Mouse (Mus musculus): ENCODE data around the gene Ube3b. TPM values are rescaled to one million over a fixed set of nuclear protein-coding genes. Genes with fewer than 3 reads are reported as not detected.
A peak's percentile ranks its signal among the peaks of the same experiment; 100 is the strongest.

Ube3b gene
- polyA plus RNA-seq, 1 experiment from 2014 or later: 19.4 TPM

DNA sequence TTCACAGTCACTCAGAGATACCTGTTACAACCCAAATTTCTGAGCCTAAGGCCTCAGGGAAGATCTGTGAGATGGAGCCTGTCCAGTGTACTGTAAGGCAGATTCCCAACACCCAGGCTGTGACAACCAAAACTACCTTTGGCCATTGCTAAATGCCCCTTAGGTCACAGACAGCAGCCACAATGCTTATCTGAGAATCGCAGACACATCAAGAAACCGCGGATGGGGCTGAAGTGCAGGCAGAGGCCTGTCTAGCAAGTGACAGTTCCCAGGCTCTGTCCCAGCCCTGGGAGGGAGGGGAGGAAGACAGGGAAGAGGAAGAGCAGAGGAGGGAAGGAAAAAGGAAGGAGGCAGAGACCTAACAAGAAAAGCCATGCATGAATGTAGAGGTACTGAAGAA lies 9.1 kb upstream of the Ube3b start:
- peak overlapping the region; percentile 36; the same call in 1 of the 2 replicates for H3K9ac ChIP-seq (ENCODE audit: low read length)
- H3K27ac ChIP-seq (replicated peaks): peak overlapping the region; percentile 95
- H3K27me3 ChIP-seq (ENCODE audit: control insufficient read depth, insufficient read depth, low read length): no peaks in the 10 kb centered on the region
- no peak for ATAC-seq (ENCODE audit: low FRiP score, low TSS enrichment)
- TF ChIP-seq CTCF (IDR thresholded peaks at IDR 0.05; ENCODE audit: low read depth): no peak
- no peak for TF ChIP-seq EP300 (optimal IDR thresholded peaks at IDR 0.05)
- no peak for DNase-seq (ENCODE audit: low spot score)
- no peak overlapping the region for H3K4me3 ChIP-seq (ENCODE audit: low read depth, low read length)
- peak overlapping the region; percentile 32 for H3K4me2 ChIP-seq (replicated peaks; ENCODE audit: low read depth)
- H3K36me3 ChIP-seq (ENCODE audit: control insufficient read depth, insufficient read depth, low read length): peaks cover 32% of the 10 kb centered on the region
- H3K4me1 ChIP-seq (replicated peaks; ENCODE audit: control insufficient read depth, insufficient read depth): peaks cover 37% of the 10 kb centered on the region
- 34% methylated on average over 3 of the region's 3 CpGs for WGBS
- no peaks in the 10 kb centered on the region for H3K9me3 ChIP-seq (ENCODE audit: control insufficient read depth, low read length)

DNA sequence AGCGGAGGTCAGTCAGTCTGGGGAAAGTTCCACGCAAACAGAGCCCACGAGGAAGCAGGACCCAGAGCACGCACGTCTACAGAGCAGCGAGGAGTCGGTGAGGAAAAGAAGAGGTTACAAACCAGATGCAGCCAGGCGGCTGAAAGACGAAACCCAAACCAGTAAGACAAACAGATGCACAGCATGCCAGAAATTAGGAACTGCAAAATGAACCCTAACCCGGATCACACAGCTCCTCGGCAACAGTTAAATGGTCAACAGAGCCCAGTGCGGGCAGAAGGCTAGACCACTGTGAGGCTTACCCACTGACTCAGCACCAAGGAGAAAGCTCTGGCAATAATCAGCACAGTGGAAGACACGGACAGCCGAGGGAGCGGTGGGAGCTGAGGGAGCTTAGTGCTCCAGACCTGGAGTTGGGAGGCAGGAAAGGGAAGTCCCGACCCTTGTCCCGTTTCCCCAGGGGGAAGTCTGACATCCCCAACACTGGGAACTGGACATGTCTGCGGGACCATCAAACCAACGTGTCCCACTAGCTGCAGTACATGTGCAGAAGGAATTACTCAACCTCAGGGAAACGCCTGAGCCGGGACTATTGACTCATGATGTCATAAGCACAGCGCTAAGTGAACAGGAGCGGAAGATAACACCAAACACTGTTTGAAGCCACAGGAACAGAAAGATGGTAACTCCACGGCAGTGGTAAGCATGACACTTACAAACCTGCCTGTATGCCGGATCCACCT lies 8.5 kb upstream of the Ube3b start:
- H3K4me3 ChIP-seq (ENCODE audit: low read depth, low read length): no peak overlapping the region
- peaks cover 37% of the 10 kb centered on the region for H3K4me1 ChIP-seq (replicated peaks; ENCODE audit: control insufficient read depth, insufficient read depth)
- peak overlapping the region; percentile 32; the same call in 1 of the 2 replicates for H3K4me2 ChIP-seq (replicated peaks; ENCODE audit: low read depth)
- H3K36me3 ChIP-seq (ENCODE audit: control insufficient read depth, insufficient read depth, low read length): peaks cover 28% of the 10 kb centered on the region
- 0 out of 2 replicates have a peak overlapping the region, but pooled peaks have one; percentile 36 for H3K9ac ChIP-seq (ENCODE audit: low read length)
- WGBS: 40% methylated on average over 25 of the region's 25 CpGs
- peak; percentile 61 for TF ChIP-seq EP300 (optimal IDR thresholded peaks at IDR 0.05)
- no peak for TF ChIP-seq CTCF (IDR thresholded peaks at IDR 0.05; ENCODE audit: low read depth)
- ATAC-seq (ENCODE audit: low FRiP score, low TSS enrichment) (peak; percentile 38), DNase-seq (ENCODE audit: low spot score) (peak; percentile 59)
- no peaks in the 10 kb centered on the region for H3K27me3 ChIP-seq (ENCODE audit: control insufficient read depth, insufficient read depth, low read length)
- H3K27ac ChIP-seq (replicated peaks): peak overlapping the region; percentile 95
- H3K9me3 ChIP-seq (ENCODE audit: control insufficient read depth, low read length): no peaks in the 10 kb centered on the region

DNA sequence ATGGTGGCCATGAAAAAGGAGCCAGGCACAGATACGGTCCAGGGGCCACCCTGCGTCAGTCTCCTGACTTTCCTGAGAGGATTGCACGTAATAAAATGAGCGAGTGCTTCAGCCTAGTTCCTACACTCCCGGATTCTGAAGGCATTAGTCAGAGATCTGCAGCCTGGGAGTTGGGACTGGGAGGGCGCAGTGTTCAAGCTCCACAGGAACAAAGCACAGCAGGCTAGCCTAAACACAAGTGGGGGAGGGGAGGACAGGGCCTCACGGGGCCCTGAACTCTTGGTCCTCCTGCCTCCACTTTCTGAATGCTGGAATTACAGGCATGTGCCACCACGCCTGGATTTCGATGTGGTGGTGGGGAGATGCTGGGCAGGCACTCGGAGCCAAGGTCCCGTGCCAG lies 7.8 kb upstream of the Ube3b start:
- peaks cover 39% of the 10 kb centered on the region for H3K4me1 ChIP-seq (replicated peaks; ENCODE audit: control insufficient read depth, insufficient read depth)
- peak overlapping the region; percentile 36; the same call in 1 of the 2 replicates for H3K9ac ChIP-seq (ENCODE audit: low read length)
- peak; percentile 53 for ATAC-seq (ENCODE audit: low FRiP score, low TSS enrichment)
- peak overlapping the region; percentile 95 for H3K27ac ChIP-seq (replicated peaks)
- TF ChIP-seq EP300 (optimal IDR thresholded peaks at IDR 0.05) (no peak), CTCF (IDR thresholded peaks at IDR 0.05; ENCODE audit: low read depth) (no peak)
- no peaks in the 10 kb centered on the region for H3K9me3 ChIP-seq (ENCODE audit: control insufficient read depth, low read length)
- no peak overlapping the region for H3K4me3 ChIP-seq (ENCODE audit: low read depth, low read length)
- no peaks in the 10 kb centered on the region for H3K27me3 ChIP-seq (ENCODE audit: control insufficient read depth, insufficient read depth, low read length)
- 21% methylated on average over 11 of the region's 11 CpGs for WGBS
- peak; percentile 54 for DNase-seq (ENCODE audit: low spot score)
- peak overlapping the region; percentile 24; the same call in 1 of the 2 replicates for H3K4me2 ChIP-seq (replicated peaks; ENCODE audit: low read depth)
- H3K36me3 ChIP-seq (ENCODE audit: control insufficient read depth, insufficient read depth, low read length): peaks cover 21% of the 10 kb centered on the region

GRCm38 (mm10) chr5:114373174-114373573 lies 7.2 kb upstream of the Ube3b start:
- H3K4me1 ChIP-seq (replicated peaks; ENCODE audit: control insufficient read depth, insufficient read depth): peaks cover 40% of the 10 kb centered on the region
- ATAC-seq (ENCODE audit: low FRiP score, low TSS enrichment) (no peak), DNase-seq (ENCODE audit: low spot score) (no peak)
- H3K4me2 ChIP-seq (replicated peaks; ENCODE audit: low read depth): no peak overlapping the region
- H3K4me3 ChIP-seq (ENCODE audit: low read depth, low read length): no peak overlapping the region
- peak overlapping the region; percentile 35 for H3K9ac ChIP-seq (ENCODE audit: low read length)
- WGBS: 48% methylated on average over 11 of the region's 11 CpGs
- H3K9me3 ChIP-seq (ENCODE audit: control insufficient read depth, low read length): no peaks in the 10 kb centered on the region
- TF ChIP-seq CTCF (IDR thresholded peaks at IDR 0.05; ENCODE audit: low read depth) (no peak), EP300 (optimal IDR thresholded peaks at IDR 0.05) (no peak)
- peaks cover 18% of the 10 kb centered on the region for H3K36me3 ChIP-seq (ENCODE audit: control insufficient read depth, insufficient read depth, low read length)
- no peaks in the 10 kb centered on the region for H3K27me3 ChIP-seq (ENCODE audit: control insufficient read depth, insufficient read depth, low read length)
- peak overlapping the region; percentile 95 for H3K27ac ChIP-seq (replicated peaks)

DNA sequence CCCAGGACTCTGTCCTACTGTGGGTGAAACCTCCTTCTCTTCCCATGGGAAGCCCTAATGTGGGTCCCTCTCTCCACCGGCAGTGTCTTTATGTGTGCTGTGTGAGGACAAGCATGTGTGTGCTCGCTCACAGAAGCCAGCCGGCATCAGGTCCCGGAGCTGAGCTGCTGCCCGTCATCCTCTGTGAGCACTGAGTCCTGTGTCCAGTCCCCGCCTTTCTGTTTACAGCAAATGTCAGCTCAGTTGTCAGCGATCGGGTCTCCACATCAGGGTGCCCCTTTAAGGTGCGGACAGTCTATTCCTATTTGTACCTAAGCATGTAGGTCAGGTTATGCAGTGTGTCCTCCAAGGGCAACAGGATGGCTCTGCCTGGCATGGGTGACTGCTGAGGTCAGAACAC lies 6.8 kb upstream of the Ube3b start:
- peaks cover 16% of the 10 kb centered on the region for H3K36me3 ChIP-seq (ENCODE audit: control insufficient read depth, insufficient read depth, low read length)
- no peaks in the 10 kb centered on the region for H3K27me3 ChIP-seq (ENCODE audit: control insufficient read depth, insufficient read depth, low read length)
- DNase-seq (ENCODE audit: low spot score): no peak
- no peaks in the 10 kb centered on the region for H3K9me3 ChIP-seq (ENCODE audit: control insufficient read depth, low read length)
- peak overlapping the region; percentile 35; the same call in 1 of the 2 replicates for H3K9ac ChIP-seq (ENCODE audit: low read length)
- H3K4me3 ChIP-seq (ENCODE audit: low read depth, low read length): no peak overlapping the region
- no peak for TF ChIP-seq CTCF (IDR thresholded peaks at IDR 0.05; ENCODE audit: low read depth)
- TF ChIP-seq EP300 (optimal IDR thresholded peaks at IDR 0.05): no peak
- peaks cover 40% of the 10 kb centered on the region for H3K4me1 ChIP-seq (replicated peaks; ENCODE audit: control insufficient read depth, insufficient read depth)
- WGBS: 60% methylated on average over 9 of the region's 9 CpGs
- H3K4me2 ChIP-seq (replicated peaks; ENCODE audit: low read depth): no peak overlapping the region
- ATAC-seq (ENCODE audit: low FRiP score, low TSS enrichment): no peak
- H3K27ac ChIP-seq (replicated peaks): peak overlapping the region; percentile 95

Measured in stomach, postnatal 0 days (tissue).